Mouse (Mus musculus) forebrain, embryonic 13.5 days (tissue): ENCODE results near the gene Fxr2. TPM values are rescaled to one million over a fixed set of nuclear protein-coding genes. Genes with fewer than 3 reads are reported as not detected.
A peak's percentile ranks its signal among the peaks of the same experiment; 100 is the strongest.
"Not testable (repeated sequence)": the region's sequence is repeated elsewhere in the genome, so short reads cannot be mapped to it uniquely, and the experiment has no call there.

Experiments used
- ATAC-seq: fragments of 200-750 bp; cut with Nextera tagmentation; 2 replicates; pipeline ENCODE4 v1.8.0; 2017
- H3K27ac ChIP-seq: fragments of 300-500 bp; sonication (generic); 2 replicates; pipeline ENCODE4 v1.5.1; 2015; ENCODE audit warnings: inconsistent platforms, mild to moderate bottlenecking, moderate library complexity
- H3K27me3 ChIP-seq: fragments of 300-500 bp; sonication (generic); 2 replicates; pipeline ENCODE4 v1.6.1; 2015; ENCODE audit warnings: mild to moderate bottlenecking, inconsistent platforms
- H3K36me3 ChIP-seq: fragments of 300-500 bp; sonication (generic); 2 replicates; pipeline ENCODE4 v1.6.1; 2015; ENCODE audit warnings: mild to moderate bottlenecking, inconsistent platforms; ENCODE audit not compliant: poor library complexity, severe bottlenecking
- H3K4me1 ChIP-seq: fragments of 300-500 bp; sonication (generic); 2 replicates; pipeline ENCODE4 v1.6.1; 2015; ENCODE audit warnings: inconsistent platforms
- H3K4me2 ChIP-seq: fragments of 300-500 bp; sonication (generic); 2 replicates; pipeline ENCODE4 v1.6.1; 2015; ENCODE audit warnings: inconsistent platforms, mild to moderate bottlenecking, moderate library complexity
- H3K4me3 ChIP-seq: fragments of 300-500 bp; sonication (generic); 2 replicates; pipeline ENCODE4 v1.5.1; 2015; ENCODE audit warnings: mild to moderate bottlenecking, inconsistent platforms
- H3K9ac ChIP-seq: fragments of 300-500 bp; sonication (generic); 2 replicates; pipeline ENCODE4 v1.6.1; 2015; ENCODE audit warnings: mild to moderate bottlenecking, inconsistent platforms
- H3K9me3 ChIP-seq: fragments of 300-500 bp; sonication (generic); replicated peaks from 2 replicates; pipeline ENCODE4 v1.6.1; 2016; ENCODE audit warnings: inconsistent platforms
- WGBS: fragments of 180-500 bp; shearing (Covaris S2); methylation state at CpG from one replicate; pipeline ENCODE4 v1.1.7; 2015; 5-methylcytosine and 5-hydroxymethylcytosine counted together
- polyA plus RNA-seq: library from polyadenylated mRNA; unstranded; fragments of >200 nt; fragmentation: Nextera tagmentation; extraction: Ambion mirVana; gene quantifications from 2 replicates; pipeline ENCODE4 v1.2.1, GENCODE M21; 2015

Gene Fxr2
- polyA plus RNA-seq, 1 experiment from 2014 or later, result 38.7 TPM

DNA sequence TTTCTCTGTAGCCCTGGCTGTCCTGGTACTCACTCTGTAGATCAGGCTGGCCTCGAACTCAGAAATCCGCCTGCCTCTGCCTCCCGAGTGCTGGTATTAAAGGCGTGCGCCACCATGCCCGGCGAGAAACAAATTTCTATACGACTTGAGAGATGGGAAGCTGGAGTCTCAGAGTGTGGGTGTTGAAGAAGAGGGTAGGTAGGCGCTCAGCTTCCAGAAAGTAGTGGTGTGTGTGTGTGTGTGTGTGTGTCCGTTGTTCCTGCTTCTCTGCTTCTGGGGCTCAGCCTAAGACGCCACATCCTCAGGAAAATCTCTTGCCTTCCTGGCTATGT, 18.6 kb upstream of the Fxr2 start:
- H3K4me1 ChIP-seq, ATAC-seq, H3K4me3 ChIP-seq, H3K27ac ChIP-seq, H3K4me2 ChIP-seq, H3K9me3 ChIP-seq, H3K9ac ChIP-seq, H3K27me3 ChIP-seq, H3K36me3 ChIP-seq: not testable (repeated sequence)
- WGBS, result 51% methylated on average over 11 of the region's 11 CpGs

DNA sequence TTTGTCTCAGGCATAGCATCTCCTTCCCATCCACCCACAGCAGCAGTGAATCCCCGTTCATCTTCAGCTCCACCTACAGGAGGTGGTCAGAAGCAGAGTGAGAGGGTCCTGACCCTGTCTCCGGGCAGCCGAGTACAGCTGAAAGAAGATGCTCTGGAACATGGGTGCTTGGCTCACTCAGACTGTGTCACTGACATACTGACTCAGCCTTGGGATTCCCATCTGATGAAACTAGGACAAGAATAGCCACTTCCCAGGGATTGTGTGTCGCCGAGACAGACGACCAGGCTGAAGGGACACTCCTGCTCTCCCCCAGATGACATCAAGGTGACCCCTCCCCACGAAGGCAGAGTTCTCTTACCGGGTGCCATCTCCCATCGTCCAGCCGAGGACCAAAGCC, 16.0 kb upstream of the Fxr2 start:
- no peak overlapping the region for H3K27ac ChIP-seq
- peaks cover 11% of the 10 kb centered on the region for H3K4me1 ChIP-seq
- no peak overlapping the region for H3K4me3 ChIP-seq
- 53% methylated on average over 10 of the region's 10 CpGs for WGBS
- ATAC-seq, result no peak
- H3K9me3 ChIP-seq, result no peaks in the 10 kb centered on the region
- no peak overlapping the region for H3K9ac ChIP-seq
- H3K4me2 ChIP-seq, result no peak overlapping the region
- H3K27me3 ChIP-seq, result no peaks in the 10 kb centered on the region
- no peaks in the 10 kb centered on the region for H3K36me3 ChIP-seq

DNA sequence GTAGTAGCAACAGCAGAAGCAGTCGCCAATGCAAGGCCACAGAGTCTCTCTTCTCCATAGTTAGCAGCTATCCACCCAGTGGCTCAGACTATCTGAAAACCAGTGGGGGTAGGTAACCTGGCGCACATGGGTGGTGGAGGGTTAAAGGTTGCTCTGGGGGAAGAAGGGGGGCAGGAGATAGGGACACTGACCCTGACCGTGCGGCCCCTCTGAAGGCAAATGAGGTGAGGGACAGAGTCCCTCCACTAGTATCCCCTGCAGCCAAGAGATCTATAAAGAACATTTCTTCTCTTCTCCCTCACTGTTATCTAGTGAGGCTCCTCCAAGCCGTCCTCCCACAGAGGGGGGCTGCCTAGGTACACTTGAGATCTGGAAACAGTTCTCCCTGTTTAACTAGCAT, 15.0 kb upstream of the Fxr2 start, which contains the start of gene Shbg:
TSS of gene Shbg (minus strand) at position 101 of the 400 bp plus-strand sequence.
- H3K9me3 ChIP-seq, result no peaks in the 10 kb centered on the region
- H3K4me3 ChIP-seq, result no peak within 1 kb of the TSS
- H3K27ac ChIP-seq, result no peak within 1 kb of the TSS
- peaks cover 17% of the 10 kb centered on the region for H3K4me1 ChIP-seq
- no peak within 1 kb of the TSS for H3K9ac ChIP-seq
- WGBS, result 81% methylated on average over 5 of the region's 5 CpGs
- no peaks in the 10 kb centered on the region for H3K27me3 ChIP-seq
- no peaks in the 10 kb centered on the region for H3K36me3 ChIP-seq
- H3K4me2 ChIP-seq, result no peak within 1 kb of the TSS
- ATAC-seq, result no peak

DNA sequence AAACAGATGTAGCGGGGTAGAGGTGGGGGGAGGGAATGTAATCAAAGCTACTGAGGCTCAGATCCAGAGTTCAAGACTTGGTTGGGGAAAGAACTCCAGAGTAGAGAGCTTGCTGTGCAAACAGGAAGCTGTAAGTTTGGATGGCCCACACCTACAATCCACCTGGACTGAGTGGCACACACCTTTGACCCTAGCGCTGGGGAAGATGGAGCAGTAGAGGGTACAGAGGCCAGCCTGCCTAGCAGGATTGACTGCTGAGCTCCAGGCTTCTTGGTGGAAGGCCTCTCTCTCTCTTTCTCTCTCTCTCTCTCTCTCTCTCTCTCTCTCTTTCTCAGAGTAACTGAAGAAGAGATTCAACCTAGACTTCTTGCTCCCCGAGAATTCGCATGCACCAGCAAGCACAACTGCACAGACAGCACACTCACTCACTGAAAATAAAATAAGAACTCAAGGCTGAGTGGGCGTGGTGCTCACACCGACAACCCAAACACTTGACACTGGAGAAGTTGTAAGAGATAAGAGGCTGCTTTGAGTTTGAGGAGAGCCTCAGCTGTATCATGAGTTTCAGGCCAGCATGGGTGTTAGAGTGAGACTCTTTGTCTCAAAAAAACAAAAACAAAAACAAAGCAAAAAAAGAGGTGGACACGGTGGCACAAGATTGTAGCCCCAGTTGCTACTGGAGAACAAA, 12.3 kb upstream of the Fxr2 start:
- no peaks in the 10 kb centered on the region for H3K9me3 ChIP-seq
- 86% methylated on average over 7 of the region's 7 CpGs for WGBS
- no peak overlapping the region for H3K27ac ChIP-seq
- ATAC-seq, result no peak
- H3K9ac ChIP-seq, result no peak overlapping the region
- H3K27me3 ChIP-seq, result no peaks in the 10 kb centered on the region
- H3K4me1 ChIP-seq, result peaks cover 16% of the 10 kb centered on the region
- H3K36me3 ChIP-seq, result no peaks in the 10 kb centered on the region
- H3K4me3 ChIP-seq, result no peak overlapping the region
- H3K4me2 ChIP-seq, result no peak overlapping the region

DNA sequence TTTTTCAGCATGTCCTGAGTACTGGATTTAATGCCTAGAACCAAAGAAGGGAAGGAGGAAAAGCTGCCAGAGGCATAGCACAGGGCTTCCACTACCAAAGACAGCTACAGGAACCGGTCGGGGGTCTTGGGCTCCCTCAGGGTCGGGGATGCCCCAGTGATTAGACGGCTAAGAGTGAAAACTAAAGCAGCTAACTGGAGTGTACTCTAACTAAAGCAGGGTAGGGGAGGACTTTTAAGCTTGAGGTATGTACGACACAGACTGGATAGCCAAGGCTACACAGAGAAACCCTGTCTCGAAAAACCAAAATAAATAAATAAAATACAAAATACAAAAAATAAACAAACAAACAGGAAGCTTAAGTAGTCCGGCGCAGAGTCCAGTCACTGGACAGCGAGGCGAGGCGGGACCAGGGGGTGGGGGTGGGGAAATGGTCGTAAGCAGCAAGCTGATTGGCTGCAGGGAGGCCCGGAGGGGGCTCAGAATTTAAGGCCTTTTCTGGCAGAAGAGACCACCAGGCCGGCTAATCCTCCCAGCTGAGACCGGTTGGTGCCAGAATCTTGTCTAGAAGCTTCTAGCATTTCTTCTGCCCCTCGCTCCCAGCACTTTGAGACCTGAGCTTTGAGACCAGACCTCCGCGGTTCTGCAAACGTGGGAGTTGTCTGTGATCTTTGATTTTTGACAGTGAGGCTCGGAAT, 11.1 kb upstream of the Fxr2 start, which contains the start of gene Sat2:
TSS of gene Sat2 (plus strand) at position 454 of the 698 bp plus-strand sequence.
- Histone ChIP-seq H3K4me3 (peak within 1 kb of the TSS; percentile 53), H3K9ac (peak within 1 kb of the TSS; percentile 78), H3K9me3 (no peaks in the 10 kb centered on the region), H3K4me2 (peak within 1 kb of the TSS; percentile 80), H3K27me3 (no peaks in the 10 kb centered on the region), H3K4me1 (peaks cover 16% of the 10 kb centered on the region), H3K27ac (peak within 1 kb of the TSS; percentile 59), H3K36me3 (no peaks in the 10 kb centered on the region)
- ATAC-seq, result peak; percentile 80
- 0% methylated on average over 20 of the region's 20 CpGs for WGBS

DNA sequence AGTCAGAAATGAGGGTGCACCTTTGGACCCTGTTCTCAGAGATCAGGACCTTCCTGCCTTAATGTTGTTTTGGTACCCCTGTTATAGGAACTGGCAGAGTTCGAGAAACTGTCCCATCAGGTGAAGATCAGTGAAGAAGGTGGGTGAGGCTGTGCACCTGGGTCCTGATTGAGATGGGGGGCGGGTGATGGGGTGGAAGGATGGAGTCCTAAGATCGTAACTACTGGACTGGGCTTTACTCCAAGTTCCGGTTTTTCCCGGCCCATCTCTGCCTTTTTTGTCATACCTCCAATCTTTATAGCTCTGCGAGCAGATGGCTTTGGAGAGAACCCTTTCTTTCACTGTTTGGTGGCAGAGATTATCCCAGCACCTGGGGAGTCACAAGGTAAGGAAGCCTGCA, 10.4 kb upstream of the Fxr2 start:
- peak overlapping the region; percentile 78 for H3K9ac ChIP-seq
- no peaks in the 10 kb centered on the region for H3K27me3 ChIP-seq
- no peaks in the 10 kb centered on the region for H3K36me3 ChIP-seq
- peak overlapping the region; percentile 80 for H3K4me2 ChIP-seq
- peak overlapping the region; percentile 53 for H3K4me3 ChIP-seq
- peak; percentile 19; the same call in 1 of the 2 replicates for ATAC-seq
- 39% methylated on average over 6 of the region's 6 CpGs for WGBS
- peak overlapping the region; percentile 59 for H3K27ac ChIP-seq
- H3K4me1 ChIP-seq, result peaks cover 16% of the 10 kb centered on the region
- H3K9me3 ChIP-seq, result no peaks in the 10 kb centered on the region

DNA sequence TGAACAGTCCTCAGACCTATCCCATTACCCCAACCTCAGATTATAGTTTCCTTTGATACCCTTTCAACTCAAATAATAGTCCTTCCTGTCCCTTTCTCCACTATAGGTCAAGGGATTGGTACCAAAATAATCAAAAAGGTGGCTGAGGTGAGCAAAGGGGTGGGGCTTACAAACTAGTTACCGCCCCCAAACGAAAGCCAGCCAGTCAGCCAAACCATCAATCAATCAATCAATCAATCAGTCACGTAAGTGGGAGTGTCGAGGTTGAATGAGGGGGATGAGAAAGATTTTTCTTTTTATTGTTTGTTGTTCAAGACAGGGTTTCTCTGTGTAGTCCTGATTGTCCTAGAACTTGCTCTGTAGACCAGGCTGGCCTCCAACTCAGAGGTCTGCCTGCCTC, 9.8 kb upstream of the Fxr2 start:
- Histone ChIP-seq H3K4me1 (peaks cover 16% of the 10 kb centered on the region), H3K4me3 (peak overlapping the region; percentile 53; the same call in 1 of the 2 replicates), H3K27me3 (no peaks in the 10 kb centered on the region), H3K27ac (no peak overlapping the region), H3K9ac (peak overlapping the region; percentile 78), H3K36me3 (no peaks in the 10 kb centered on the region), H3K4me2 (peak overlapping the region; percentile 80), H3K9me3 (no peaks in the 10 kb centered on the region)
- WGBS, result 70% methylated on average over 4 of the region's 4 CpGs
- no peak for ATAC-seq

DNA sequence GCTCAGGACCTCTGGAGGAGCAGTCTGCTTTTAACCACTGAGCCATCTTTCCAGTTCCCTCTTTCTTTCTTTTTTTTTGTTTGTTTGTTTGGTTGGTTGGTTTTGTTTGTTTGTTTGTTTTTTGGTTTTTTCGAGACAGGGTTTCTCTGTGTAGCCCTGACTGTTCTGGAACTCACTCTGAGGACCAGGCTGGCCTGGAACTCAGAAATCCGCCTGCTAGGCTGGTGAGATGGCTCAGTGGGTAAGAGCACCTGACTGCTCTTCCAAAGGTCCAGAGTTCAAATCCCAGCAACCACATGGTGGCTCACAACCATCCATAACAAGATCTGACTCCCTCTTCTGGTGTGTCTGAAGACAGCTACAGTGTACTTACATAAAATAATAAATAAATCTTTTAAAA, 8.5 kb upstream of the Fxr2 start:
- H3K4me3 ChIP-seq, H3K9ac ChIP-seq, H3K27me3 ChIP-seq, ATAC-seq, H3K9me3 ChIP-seq, H3K36me3 ChIP-seq, H3K27ac ChIP-seq, H3K4me2 ChIP-seq: not testable (repeated sequence)
- peaks cover 16% of the 10 kb centered on the region for H3K4me1 ChIP-seq
- 75% methylated on average over 2 of the region's 2 CpGs for WGBS

DNA sequence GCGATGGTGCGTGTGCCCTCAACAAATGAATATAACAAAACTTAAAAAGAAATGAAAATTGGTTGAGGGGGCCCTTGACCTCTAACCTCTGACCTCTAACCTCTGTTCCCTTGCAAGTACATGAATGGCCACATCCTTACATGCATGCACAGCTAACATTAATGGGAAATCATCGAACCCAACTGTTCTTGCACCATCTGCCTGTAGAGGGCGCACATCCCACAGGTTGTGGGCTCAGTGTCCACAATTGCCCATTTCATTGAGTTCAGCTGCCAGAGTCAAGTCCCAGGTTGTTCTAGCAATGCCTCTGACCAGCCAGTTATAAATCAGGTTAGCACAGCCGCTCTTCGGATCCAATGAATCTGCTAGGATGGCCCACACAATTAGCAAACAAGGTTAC, 4.5 kb upstream of the Fxr2 start:
- 38% methylated on average over 6 of the region's 6 CpGs for WGBS
- Histone ChIP-seq H3K4me2 (no peak overlapping the region), H3K9ac (no peak overlapping the region), H3K4me1 (peaks cover under 1% of the 10 kb centered on the region; the same call in 1 of the 2 replicates), H3K4me3 (no peak overlapping the region), H3K27ac (no peak overlapping the region), H3K36me3 (no peaks in the 10 kb centered on the region), H3K27me3 (no peaks in the 10 kb centered on the region), H3K9me3 (no peaks in the 10 kb centered on the region)
- ATAC-seq, result no peak

DNA sequence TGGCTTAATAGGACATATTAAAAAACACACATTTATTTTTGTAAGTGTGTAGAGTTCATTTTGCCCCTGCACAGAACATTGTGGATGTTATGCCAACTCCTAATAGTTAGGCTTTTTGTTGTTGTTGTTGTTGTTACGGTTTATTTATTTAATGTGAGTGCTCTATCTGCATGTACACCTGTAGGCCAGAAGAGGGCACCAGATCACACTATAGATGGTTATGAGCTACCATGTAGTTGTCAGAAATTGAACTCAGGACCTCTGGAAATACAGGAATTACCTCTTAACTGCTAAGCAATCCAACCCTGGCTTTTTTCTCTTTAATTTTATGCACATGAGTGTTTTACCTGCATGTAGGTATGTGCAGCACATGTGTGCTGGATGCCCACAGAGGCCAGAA, 3.0 kb upstream of the Fxr2 start:
- Histone ChIP-seq H3K4me1 (peaks cover 12% of the 10 kb centered on the region), H3K27ac (no peak overlapping the region)
- WGBS, result 55% methylated on average over 1 of the region's 1 CpGs

DNA sequence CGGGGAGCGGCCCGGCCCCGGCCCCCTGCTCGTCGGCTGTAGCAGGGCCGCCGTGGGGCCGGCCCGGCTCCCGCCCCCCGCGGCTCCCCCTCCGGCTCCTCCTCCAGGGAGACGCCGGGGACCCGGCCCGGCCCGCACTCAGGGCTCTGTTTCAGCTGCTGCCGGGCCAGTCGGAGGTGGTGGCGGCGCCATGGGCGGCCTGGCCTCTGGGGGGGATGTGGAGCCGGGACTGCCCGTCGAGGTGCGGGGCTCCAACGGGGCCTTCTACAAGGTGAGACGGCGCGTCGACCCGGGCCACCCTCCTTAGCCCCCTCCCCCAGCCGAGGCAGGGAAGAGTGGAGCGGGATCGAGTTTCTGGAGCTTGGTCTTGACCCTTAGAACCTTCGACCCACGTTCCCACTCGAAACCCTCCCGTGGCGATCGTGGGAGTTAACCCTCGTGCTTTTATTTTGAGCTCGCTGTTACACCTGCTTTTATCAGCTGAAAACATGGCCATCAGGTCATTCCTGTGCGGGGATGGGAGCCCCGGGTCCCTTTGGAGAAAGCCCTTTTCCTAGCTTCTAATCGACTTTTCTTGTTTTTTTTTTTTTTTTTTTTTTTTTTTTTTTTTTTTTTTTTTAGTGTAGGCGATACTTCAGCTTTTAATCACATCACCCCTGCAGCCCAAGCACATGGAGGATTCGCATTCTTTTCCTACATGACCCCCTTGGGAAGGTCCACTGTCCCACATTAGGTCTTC, 507 bp downstream of the Fxr2 start:
- under 1% methylated on average over 27 of the region's 50 CpGs for WGBS
- H3K27me3 ChIP-seq, result no peaks in the 10 kb centered on the region
- ATAC-seq, result peak; percentile 64
- H3K36me3 ChIP-seq, result 0 out of 2 replicates have a peak, but pooled peaks cover 8% of the 10 kb centered on the region
- H3K9me3 ChIP-seq, result no peaks in the 10 kb centered on the region
- peak overlapping the region; percentile 94 for H3K27ac ChIP-seq
- peak overlapping the region; percentile 79 for H3K4me3 ChIP-seq
- peak overlapping the region; percentile 98 for H3K9ac ChIP-seq
- peaks cover 33% of the 10 kb centered on the region for H3K4me1 ChIP-seq
- H3K4me2 ChIP-seq, result peak overlapping the region; percentile 71

More for the DNA sequence above, 3.0 kb upstream of the Fxr2 start:
- Histone ChIP-seq H3K4me2 (no peak overlapping the region), H3K4me3 (no peak overlapping the region), H3K27me3 (no peaks in the 10 kb centered on the region), H3K9ac (no peak overlapping the region), H3K36me3 (no peaks in the 10 kb centered on the region), H3K9me3 (no peaks in the 10 kb centered on the region)
- ATAC-seq, result no peak

DNA sequence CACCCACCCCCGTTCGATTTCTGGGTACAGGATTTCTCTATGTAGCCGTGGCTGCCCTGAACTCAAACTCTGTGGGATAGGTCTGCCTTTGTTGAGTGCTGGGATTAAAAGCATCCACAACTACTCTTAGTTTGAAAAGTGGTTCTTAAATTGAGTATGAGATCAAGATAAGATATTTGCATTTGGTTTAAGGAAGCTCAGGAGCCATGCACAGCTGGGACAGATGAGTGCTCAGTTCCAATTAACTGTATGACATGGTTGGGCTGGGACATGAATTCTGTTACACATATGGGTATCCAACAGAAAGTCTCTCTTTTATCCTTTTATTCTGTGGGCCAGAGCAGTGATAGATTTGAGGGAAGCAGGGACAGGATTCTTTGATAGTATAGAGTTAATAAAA, 2.7 kb downstream of the Fxr2 start:
- H3K27ac ChIP-seq, result no peak overlapping the region
- peaks cover 26% of the 10 kb centered on the region for H3K36me3 ChIP-seq
- H3K9ac ChIP-seq, result 0 out of 2 replicates have a peak overlapping the region, but pooled peaks have one; percentile 98
- 86% methylated on average over 3 of the region's 3 CpGs for WGBS
- peaks cover 33% of the 10 kb centered on the region for H3K4me1 ChIP-seq
- peak overlapping the region; percentile 71 for H3K4me2 ChIP-seq
- no peaks in the 10 kb centered on the region for H3K27me3 ChIP-seq
- ATAC-seq, result no peak
- H3K9me3 ChIP-seq, result no peaks in the 10 kb centered on the region
- H3K4me3 ChIP-seq, result peak overlapping the region; percentile 79; the same call in 1 of the 2 replicates
